Mouse (Mus musculus): ENCODE data around the gene Babam1.
A peak's percentile ranks its signal among the peaks of the same experiment; 100 is the strongest.
"Not testable (repeated sequence)": the region's sequence is repeated elsewhere in the genome, so short reads cannot be mapped to it uniquely, and the experiment has no call there.

Gene Babam1

GRCm38 (mm10) chr8:71406099-71407015 lies 9.7 kb downstream of the Babam1 start:
- peak; percentile 72 for DNase-seq (ENCODE audit: low spot score)

DNA sequence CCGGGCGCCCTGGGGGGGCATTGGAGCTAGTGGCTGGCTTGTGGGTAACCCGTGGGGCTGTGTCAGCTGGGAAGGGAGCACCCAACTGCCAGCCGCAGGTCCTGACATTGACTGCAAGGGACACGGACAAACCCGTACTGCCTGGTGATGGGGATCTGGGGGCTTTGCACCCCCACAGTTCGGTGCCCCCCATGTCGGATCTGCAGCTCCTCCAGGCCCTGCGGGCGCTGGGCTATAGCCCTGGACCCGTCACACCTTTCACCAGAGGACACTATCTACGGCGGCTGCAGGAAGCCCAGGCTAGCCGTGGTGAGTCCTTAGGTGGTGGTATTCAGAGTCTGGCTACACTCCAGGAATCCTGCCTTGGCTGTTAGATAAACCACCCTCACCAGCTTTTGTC lies 10.8 kb downstream of the Babam1 start:
- no peak for DNase-seq (ENCODE audit: low spot score)

- no peak for DNase-seq (ENCODE audit: low spot score)
These were observed 11.6 kb downstream of the Babam1 start for GRCm38 (mm10) chr8:71408231-71408630.

- no peak for DNase-seq (ENCODE audit: low spot score)
These were observed 15.0 kb downstream of the Babam1 start for GRCm38 (mm10) chr8:71411535-71412273.

DNA sequence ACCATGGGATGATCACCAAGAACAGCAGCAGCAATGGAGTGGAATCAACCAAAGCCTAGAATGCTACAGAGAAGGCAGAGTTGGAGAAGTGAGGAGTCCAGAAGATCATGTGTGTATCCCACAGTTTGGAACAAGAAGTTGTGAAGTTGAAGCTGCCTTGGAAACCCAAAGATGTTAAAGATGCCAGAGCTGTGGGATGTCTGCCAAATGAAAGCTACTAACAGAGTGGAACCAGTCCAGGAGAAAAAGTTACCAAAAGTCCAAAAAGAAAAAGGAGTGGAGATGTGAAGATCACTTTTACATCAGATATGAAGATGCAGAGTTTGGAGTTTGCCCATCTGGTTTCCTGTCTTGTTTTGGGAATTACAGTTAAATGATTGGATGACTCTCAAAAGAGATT lies 25.5 kb downstream of the Babam1 start:
- DNase-seq (ENCODE audit: low spot score), result no peak

GRCm38 (mm10) chr8:71432935-71433334 lies 36.3 kb downstream of the Babam1 start:
- DNase-seq (ENCODE audit: low spot score), result not testable (repeated sequence)

- no peak for DNase-seq (ENCODE audit: low spot score)
These were observed 40.4 kb downstream of the Babam1 start for GRCm38 (mm10) chr8:71437041-71437440.

- peak; percentile 67 for DNase-seq (ENCODE audit: low spot score)
These were observed 44.7 kb downstream of the Babam1 start for GRCm38 (mm10) chr8:71441404-71441803.

- DNase-seq (ENCODE audit: low spot score), result no peak
These were observed 48.4 kb downstream of the Babam1 start for GRCm38 (mm10) chr8:71445096-71445495.

DNA sequence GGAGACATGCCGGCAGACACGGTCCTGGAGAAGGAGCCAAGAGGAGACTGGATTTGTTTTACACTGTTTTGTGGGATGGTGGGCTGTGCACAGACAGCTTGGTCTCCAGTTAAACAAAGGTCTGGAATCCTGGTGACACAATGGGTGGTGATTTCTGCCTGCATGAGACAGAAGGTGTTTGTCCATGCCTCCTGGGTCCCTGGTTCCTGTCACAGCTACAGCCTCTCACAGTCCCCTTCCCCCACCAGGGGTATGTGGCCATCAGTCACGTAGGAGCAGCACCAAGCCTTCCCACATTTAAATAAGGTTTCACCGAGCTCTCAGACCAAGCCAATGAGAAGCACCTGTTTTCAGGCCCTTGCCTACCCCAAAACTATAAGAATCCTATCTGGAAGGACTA lies 54.7 kb downstream of the Babam1 start:
- DNase-seq (ENCODE audit: low spot score), result no peak

DNA sequence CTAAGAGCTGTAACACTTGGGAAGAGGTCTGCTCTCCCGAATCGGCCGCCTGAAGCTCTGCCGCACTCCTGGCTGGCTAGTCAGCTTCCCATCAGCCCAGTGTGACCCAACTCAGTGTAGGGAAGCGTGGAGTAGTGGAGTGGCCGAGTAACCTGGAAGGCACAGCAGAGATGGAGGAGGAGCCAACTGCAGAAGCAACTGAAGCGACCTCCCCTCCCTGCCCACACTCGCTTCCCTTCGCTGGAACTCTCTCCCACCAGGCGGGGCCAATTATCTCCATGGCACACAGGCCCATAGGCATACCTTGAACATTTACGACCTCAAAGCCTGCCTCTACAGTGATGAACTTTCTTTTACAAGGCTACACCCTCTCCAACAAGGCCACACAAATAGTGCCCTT lies 55.1 kb downstream of the Babam1 start:
- no peak for DNase-seq (ENCODE audit: low spot score)

- no peak for DNase-seq (ENCODE audit: low spot score)
These were observed 56.0 kb downstream of the Babam1 start for GRCm38 (mm10) chr8:71452669-71453068.
